Mouse (Mus musculus) skeletal muscle tissue, postnatal 0 days (tissue): ENCODE results near the gene Hoxb3. TPM values are rescaled to one million over a fixed set of nuclear protein-coding genes. Genes with fewer than 3 reads are reported as not detected.

Source experiments
- microRNA counts: library from miRNA; unstranded; fragments of <30 nt; microRNA quantifications from one replicate; lab custom pipeline; 2015
- microRNA-seq, 2 experiments: library from miRNA; unstranded; fragments of <30 nt; microRNA quantifications; one replicate each; pipeline ENCODE4; 2016
- polyA plus RNA-seq: library from polyadenylated mRNA; unstranded; fragments of >200 nt; fragmentation: Nextera tagmentation; extraction: Ambion mirVana; gene quantifications from 2 replicates; pipeline ENCODE4 v1.2.1, GENCODE M21; 2015

Gene Hoxb3
- 0.33 TPM in 1 of 2 replicates, not detected in the other for polyA plus RNA-seq

DNA sequence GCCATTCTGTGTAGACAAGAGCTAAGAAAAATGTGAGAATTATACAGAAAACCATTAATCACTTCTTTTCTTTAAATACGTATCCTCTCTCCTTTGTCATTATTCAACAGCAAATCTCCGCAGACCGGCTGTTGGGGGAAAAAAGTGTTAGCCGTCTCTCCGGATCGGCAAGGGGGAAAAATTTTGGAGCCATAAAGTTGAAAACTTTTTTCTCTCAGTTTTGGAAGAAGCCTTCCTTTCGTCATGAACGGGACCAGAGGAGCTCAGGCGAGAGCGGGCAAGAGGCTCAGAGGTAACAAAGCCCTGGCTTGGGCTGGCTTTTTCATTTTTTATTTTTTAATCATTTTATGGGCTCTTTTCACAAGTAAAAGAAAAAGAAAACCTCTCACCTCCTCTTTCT is at the start of gene Hoxb3:
Gene Hoxb3 (plus strand): TSS at position 173 of the 400 bp plus-strand sequence.

GRCm38 (mm10) chr11:96281855-96282570 is 41.1 kb upstream of the Hoxb3 start, which contains the start of gene Hoxb8:
TSS of gene Hoxb8 (plus strand) at chr11:96281905.

DNA sequence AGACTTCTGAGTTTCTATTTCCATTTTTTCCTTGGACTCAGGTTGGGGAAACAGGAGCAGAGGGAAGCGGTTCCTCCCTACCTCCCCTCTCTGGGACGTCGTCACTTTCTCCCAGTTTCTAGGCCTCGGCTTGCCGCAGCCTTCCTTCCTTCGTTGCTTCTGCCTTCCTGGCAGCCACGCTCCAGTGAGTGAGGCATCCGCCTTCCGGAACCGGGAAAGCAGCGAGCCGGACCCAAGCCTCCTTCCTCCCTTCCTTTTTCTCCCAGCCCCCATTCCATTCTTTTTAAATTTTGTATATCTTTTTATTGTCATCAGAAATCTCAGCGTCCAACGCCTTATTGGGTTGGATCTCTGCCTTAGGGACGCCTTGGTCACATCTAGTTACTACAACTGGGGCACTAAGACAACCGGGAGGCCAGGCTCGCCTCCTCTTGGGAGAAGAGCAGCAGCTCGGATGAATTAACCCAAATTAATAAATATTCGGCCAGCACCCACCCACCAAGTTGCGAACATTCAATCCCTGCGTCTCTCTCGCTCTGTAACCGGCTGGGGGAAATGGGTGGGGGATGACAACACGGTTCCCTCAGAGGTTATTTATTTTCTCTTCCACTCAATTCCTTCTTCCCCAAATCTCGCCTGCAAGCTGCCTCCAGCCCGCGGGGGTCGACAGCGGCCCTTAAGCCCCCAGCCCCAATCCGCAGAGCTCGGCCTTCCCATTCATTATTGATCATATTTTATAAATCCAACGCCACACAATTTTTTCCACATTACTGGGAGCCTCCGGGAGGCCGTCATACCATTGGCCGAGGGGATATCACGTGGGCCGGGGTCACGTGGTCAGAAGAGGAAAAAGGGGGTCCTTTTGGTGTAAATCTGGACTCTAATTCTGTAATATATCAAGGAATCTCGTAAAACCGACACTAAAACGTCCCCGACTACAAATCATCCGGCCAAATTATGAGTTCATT is 37.1 kb upstream of the Hoxb3 start, which contains the start of gene Hoxb7:
Gene Hoxb7 (plus strand): TSS at position 853 of the 968 bp plus-strand sequence.

DNA sequence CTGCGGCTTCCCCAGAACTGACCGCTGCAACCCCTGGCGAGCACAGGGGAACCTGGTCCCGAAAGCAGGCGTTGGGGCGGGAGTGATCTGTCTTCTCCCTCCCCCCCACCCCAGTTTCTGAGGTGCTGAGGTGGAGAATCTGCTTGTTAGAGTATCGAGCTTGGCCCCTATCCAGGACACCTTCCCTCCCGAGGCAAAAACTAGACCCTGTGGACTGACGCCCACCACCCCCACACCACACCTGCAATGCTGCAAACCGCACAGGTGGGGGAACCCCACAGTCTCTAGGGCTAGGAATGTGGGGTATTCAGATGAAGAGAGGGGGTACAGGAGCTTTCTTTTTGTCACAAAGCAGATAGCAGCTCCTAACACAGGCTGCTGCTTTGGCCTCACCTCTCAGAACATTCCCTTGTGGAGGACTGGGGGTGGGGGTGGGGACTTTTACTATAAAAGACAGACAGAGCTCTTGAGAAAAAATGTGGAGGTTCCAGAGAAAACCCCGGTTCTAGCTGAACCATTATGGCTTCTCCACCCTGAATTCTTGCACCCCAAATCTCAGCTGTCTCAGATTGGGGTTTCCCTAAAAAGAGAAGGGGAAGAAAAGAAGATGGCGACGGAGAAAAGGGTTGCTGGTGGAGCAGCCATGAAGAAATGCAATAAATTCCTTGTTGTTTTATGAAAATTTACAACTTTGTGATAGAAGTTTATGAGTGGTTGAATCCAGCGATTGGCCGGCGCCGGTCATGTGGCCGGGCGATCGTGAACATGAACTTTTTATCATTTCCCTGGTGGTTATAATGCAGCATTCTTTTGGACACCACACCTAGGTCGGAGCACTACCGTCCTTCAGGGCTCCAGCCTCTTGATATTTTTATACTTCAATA is 31.2 kb upstream of the Hoxb3 start, which contains the start of gene Hoxb6:
Gene Hoxb6 (plus strand): TSS at position 796 of the 884 bp plus-strand sequence.

DNA sequence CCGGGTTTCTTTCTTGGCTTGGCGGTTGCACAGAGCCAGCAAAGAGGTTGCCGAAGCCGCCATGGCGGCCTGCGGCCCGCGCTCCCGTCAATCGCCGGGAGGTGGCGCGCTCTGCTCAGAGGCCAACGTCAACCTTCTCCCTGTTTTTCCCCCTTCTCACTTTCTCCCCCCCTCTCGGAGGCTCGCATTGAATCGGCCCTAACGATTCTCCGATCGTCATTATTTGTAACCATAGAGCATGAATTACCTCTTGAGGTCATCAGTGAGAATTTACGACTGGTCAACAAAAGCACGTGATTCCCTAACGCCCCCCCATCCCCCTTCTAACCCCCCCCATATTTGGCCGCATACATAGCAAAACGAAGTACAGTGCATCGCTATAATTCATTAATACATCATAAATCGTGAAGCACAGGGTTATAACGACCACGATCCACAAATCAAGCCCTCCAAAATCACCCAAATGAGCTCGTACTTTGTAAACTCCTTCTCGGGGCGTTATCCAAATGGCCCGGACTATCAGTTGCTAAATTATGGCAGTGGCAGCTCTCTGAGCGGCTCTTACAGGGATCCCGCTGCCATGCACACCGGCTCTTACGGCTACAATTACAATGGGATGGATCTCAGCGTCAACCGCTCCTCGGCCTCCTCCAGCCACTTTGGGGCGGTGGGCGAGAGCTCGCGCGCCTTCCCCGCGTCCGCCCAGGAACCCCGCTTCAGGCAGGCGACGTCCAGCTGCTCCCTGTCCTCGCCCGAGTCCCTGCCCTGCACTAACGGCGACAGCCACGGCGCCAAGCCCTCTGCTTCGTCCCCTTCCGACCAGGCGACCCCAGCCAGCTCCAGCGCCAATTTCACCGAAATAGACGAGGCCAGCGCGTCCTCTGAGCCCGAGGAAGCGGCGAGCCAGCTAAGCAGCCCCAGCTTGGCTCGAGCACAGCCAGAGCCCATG is 19.7 kb upstream of the Hoxb3 start, which contains the start of gene Hoxb5:
Gene Hoxb5 (plus strand): TSS at position 186 of the 949 bp plus-strand sequence.

DNA sequence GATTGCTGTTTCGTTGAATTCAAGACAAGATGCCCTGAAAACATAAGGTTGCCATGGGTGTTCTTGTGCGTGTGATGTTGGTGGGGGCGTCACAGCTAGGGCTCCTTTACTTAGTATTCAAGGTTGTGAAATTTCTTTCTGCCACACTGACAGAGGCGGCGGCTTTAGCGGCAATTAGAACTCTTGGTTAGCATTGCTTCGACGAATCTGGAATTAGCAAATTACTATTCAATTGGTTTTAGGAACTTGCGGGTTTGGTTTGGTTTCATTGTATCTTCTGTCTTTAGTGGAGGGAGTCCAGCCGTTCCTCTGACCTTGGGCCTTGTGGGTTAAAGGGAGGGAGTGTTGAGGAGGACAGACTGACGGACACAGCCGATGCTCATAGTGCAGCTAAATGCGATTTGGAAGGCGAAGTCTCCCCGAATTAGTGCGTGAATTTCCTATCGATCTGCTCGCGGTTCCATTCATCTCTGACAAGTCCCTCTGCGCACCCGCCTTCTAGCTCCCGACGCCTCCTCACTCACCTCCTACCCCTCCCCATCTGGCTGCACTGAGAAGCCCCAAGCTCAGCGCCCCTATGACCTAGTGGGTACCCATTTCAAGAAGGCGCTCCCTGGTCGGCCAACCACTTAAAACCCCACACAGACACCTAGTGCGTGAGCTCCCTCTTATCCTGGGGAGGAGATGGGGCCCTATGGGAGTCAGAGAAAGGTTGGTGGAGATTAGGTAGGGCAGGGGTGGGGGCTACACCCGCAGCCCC is 5.3 kb upstream of the Hoxb3 start, which contains the start of gene Hoxb4:
Gene Hoxb4 (plus strand): TSS at position 660 of the 760 bp plus-strand sequence.

GRCm38 (mm10) chr11:96350341-96350624 is 27.2 kb downstream of the Hoxb3 start, which contains the start of gene Hoxb2:
TSS of gene Hoxb2 (plus strand) at chr11:96350525.

GRCm38 (mm10) chr11:96365441-96366091 is 42.4 kb downstream of the Hoxb3 start, which contains the start of gene Hoxb1:
TSS of gene Hoxb1 (plus strand) at chr11:96365752.

MicroRNAs encoded within 50 kb of the gene (microRNA counts, 519-probe panel; counts per million panel counts)
- 2,709 counts per million, percentile 70 among the panel's probes with 10 or more counts for microRNA mmu-miR-10a (lab: Ali Mortazavi, UCI)

Small RNA genes within 50 kb of the gene (microRNA-seq; reads per million reads assigned to microRNA genes)
- gene Mir10a, result 1,921 to 2,023 reads per million in 2 experiments

Other genes starting within 250 kb of the Hoxb3 start
- 2,104 and 2,569 TPM in 2 replicates for gene Atp5g1, start 247.7 kb upstream of the Hoxb3 start, polyA plus RNA-seq
- gene Calcoco2, start 211.4 kb upstream of the Hoxb3 start, polyA plus RNA-seq, result not detected in 2 replicates
- not detected in 2 replicates for gene Ttll6, start 189.5 kb upstream of the Hoxb3 start, polyA plus RNA-seq
- not detected in 2 replicates for gene Hoxb13, start 129.0 kb upstream of the Hoxb3 start, polyA plus RNA-seq
- 0.51 and 0.63 TPM in 2 replicates for gene Hoxb9, start 51.9 kb upstream of the Hoxb3 start, polyA plus RNA-seq
- 0.12 and 0.32 TPM in 2 replicates for gene Hoxb8, start 41.4 kb upstream of the Hoxb3 start, polyA plus RNA-seq
- gene Hoxb7, start 36.7 kb upstream of the Hoxb3 start, polyA plus RNA-seq, result 2.2 and 2.9 TPM in 2 replicates
- 0.23 and 0.43 TPM in 2 replicates for gene Hoxb6, start 30.9 kb upstream of the Hoxb3 start, polyA plus RNA-seq
- 0.55 and 0.59 TPM in 2 replicates for gene Hoxb5, start 20.0 kb upstream of the Hoxb3 start, polyA plus RNA-seq
- 0.14 and 0.16 TPM in 2 replicates for gene Hoxb4, start 5.1 kb upstream of the Hoxb3 start, polyA plus RNA-seq
- 1.3 and 2.0 TPM in 2 replicates for gene Hoxb2, start 27.2 kb downstream of the Hoxb3 start, polyA plus RNA-seq
- gene Hoxb1, start 42.4 kb downstream of the Hoxb3 start, polyA plus RNA-seq, result not detected in 2 replicates
- 0.16 and 0.32 TPM in 2 replicates for gene Skap1, start 141.3 kb downstream of the Hoxb3 start, polyA plus RNA-seq